Mouse (Mus musculus) limb, embryonic 15.5 days (tissue): ENCODE measurements around the gene Donson. TPM values are rescaled to one million over a fixed set of nuclear protein-coding genes. Genes with fewer than 3 reads are reported as not detected.
"Not testable (repeated sequence)": the region's sequence is repeated elsewhere in the genome, so short reads cannot be mapped to it uniquely, and the experiment has no call there.

Experiments used
- ATAC-seq: fragments of 200-750 bp; cut with Nextera tagmentation; 2 replicates; pipeline ENCODE4 v1.8.0; 2017; ENCODE audit warnings: low read depth, moderate TSS enrichment; ENCODE audit not compliant: insufficient number of reproducible peaks, low FRiP score, low TSS enrichment
- H3K27ac ChIP-seq: fragments of 300-500 bp; sonication (generic); 2 replicates; pipeline ENCODE4 v1.5.1; 2015; ENCODE audit warnings: moderate library complexity, mild to moderate bottlenecking, inconsistent platforms
- H3K27me3 ChIP-seq: fragments of 300-500 bp; sonication (generic); 2 replicates; pipeline ENCODE4 v1.6.1; 2015; ENCODE audit warnings: inconsistent platforms
- H3K36me3 ChIP-seq: fragments of 300-500 bp; sonication (generic); 2 replicates; pipeline ENCODE4 v1.6.1; 2015; ENCODE audit warnings: inconsistent platforms
- H3K4me1 ChIP-seq: fragments of 300-500 bp; sonication (generic); 2 replicates; pipeline ENCODE4 v1.6.1; 2015; ENCODE audit warnings: inconsistent platforms
- H3K4me2 ChIP-seq: fragments of 300-500 bp; sonication (generic); 2 replicates; pipeline ENCODE4 v1.6.1; 2015; ENCODE audit warnings: mild to moderate bottlenecking, inconsistent platforms
- H3K4me3 ChIP-seq: fragments of 300-500 bp; sonication (generic); 2 replicates; pipeline ENCODE4 v1.5.1; 2015; ENCODE audit warnings: mild to moderate bottlenecking, inconsistent platforms
- H3K9ac ChIP-seq: fragments of 300-500 bp; sonication (generic); 2 replicates; pipeline ENCODE4 v1.6.1; 2015; ENCODE audit warnings: inconsistent platforms
- H3K9me3 ChIP-seq: fragments of 300-500 bp; sonication (generic); 2 replicates; pipeline ENCODE4 v1.6.1; 2016; ENCODE audit warnings: inconsistent platforms
- WGBS: fragments of 180-500 bp; shearing (Covaris S2); methylation state at CpG from one replicate; pipeline ENCODE4 v1.1.7; 2015; 5-methylcytosine and 5-hydroxymethylcytosine counted together
- polyA plus RNA-seq: library from polyadenylated mRNA; unstranded; fragments of >200 nt; fragmentation: Nextera tagmentation; extraction: Ambion mirVana; gene quantifications from 2 replicates; pipeline ENCODE4 v1.2.1, GENCODE M21; 2015

The Donson gene
- polyA plus RNA-seq, 1 experiment from 2014 or later, result 19.0 TPM

DNA sequence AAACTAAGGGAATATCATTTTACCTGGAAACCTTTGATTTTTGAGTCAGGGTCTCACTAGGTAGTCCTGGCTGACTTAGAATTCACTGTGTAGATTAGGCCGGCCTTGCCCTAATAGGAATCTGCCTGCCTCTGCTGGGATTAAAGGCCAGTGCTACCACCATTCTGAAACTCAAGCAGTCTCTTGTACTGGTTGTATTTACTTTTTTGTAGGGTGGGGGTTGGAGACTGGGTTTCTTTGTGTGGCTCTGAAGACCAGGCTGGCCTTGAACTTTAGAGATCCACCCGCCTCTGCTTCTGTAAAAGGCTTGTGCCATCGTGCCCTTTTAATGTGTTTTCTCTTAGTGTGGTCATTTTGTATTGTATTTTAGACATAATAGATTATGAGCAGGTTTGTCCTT, 39.3 kb downstream of the Donson start:
- Histone ChIP-seq H3K4me2 (peak overlapping the region; percentile 42), H3K4me3 (peak overlapping the region; percentile 67), H3K27me3 (no peaks in the 10 kb centered on the region), H3K36me3 (peaks cover 17% of the 10 kb centered on the region), H3K9ac (0 out of 2 replicates have a peak overlapping the region, but pooled peaks have one; percentile 14), H3K9me3 (no peaks in the 10 kb centered on the region), H3K4me1 (peaks cover 17% of the 10 kb centered on the region), H3K27ac (no peak overlapping the region)
- no peak for ATAC-seq
- 69% methylated on average over 3 of the region's 3 CpGs for WGBS

DNA sequence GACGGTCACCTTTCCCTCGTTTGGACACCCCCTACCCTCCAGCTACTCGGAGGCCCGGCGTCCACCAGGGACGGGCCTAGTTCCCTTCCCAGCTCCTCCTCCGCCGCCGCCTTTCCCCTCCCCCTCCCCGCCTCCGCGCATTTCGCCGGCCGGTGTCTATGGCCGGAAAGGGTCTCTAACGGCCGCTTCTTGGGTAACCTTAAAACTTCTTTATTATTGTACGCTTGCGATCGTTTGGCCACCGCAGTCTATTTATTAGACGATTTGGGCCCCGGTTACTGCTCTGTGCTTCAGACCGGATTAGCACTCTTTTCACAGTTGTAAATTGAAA, 40.4 kb downstream of the Donson start:
- Histone ChIP-seq H3K9me3 (no peaks in the 10 kb centered on the region), H3K4me2 (peak overlapping the region; percentile 47), H3K27me3 (no peaks in the 10 kb centered on the region), H3K36me3 (peaks cover 12% of the 10 kb centered on the region), H3K4me3 (peak overlapping the region; percentile 67), H3K4me1 (peaks cover 17% of the 10 kb centered on the region), H3K27ac (peak overlapping the region; percentile 99), H3K9ac (peak overlapping the region; percentile 76)
- peak; percentile 53; the same call in 1 of the 2 replicates for ATAC-seq
- WGBS, result under 1% methylated on average over 24 of the region's 25 CpGs

DNA sequence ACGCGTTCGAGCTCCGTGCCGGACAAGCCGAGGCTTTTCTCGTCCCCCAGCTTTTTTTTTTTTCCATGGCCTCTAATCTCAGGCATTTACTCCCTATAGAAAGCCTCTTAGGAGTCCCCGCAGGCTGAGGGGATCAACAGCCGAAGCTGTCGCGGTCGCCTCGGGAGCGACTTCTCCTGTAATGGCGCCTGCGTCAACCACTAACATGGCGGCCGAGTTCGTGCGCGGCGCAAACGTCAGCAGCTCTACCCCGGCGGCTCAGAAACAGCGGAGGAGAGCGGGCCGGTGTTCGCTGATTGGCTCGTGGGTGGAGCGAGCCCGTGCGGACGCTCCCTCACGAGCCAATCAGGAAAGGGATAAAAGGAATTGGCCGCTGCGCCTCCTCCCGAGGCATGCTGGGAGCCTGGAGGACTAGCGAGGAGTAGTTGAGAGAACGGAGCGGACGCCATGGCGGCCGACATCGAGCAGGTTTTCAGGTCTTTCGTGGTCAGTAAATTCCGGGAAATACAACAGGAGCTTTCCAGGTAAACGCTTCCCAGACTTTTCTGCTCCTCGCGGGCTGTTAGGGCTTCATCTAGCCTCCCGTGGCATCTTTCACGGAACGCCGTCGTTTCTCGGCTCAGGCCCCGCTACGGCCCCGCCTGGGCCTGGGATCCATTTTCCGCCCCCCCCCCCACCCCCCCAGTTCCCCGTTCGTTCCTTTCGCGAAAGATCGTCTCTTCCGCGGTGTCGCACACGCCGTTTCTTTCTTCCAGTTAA, 40.9 kb downstream of the Donson start, which contains the start of gene Son:
Son (plus strand) TSS at position 46 of the 759 bp plus-strand sequence.
- H3K4me2 ChIP-seq, result peak within 1 kb of the TSS; percentile 86
- H3K4me1 ChIP-seq, result peaks cover 17% of the 10 kb centered on the region
- peak within 1 kb of the TSS; percentile 99 for H3K27ac ChIP-seq
- H3K9me3 ChIP-seq, result no peaks in the 10 kb centered on the region
- H3K4me3 ChIP-seq, result peak within 1 kb of the TSS; percentile 67
- H3K9ac ChIP-seq, result peak within 1 kb of the TSS; percentile 76
- ATAC-seq, result peak; percentile 95
- WGBS, result under 1% methylated on average over 70 of the region's 70 CpGs
- no peaks in the 10 kb centered on the region for H3K27me3 ChIP-seq
- peaks cover 15% of the 10 kb centered on the region for H3K36me3 ChIP-seq

DNA sequence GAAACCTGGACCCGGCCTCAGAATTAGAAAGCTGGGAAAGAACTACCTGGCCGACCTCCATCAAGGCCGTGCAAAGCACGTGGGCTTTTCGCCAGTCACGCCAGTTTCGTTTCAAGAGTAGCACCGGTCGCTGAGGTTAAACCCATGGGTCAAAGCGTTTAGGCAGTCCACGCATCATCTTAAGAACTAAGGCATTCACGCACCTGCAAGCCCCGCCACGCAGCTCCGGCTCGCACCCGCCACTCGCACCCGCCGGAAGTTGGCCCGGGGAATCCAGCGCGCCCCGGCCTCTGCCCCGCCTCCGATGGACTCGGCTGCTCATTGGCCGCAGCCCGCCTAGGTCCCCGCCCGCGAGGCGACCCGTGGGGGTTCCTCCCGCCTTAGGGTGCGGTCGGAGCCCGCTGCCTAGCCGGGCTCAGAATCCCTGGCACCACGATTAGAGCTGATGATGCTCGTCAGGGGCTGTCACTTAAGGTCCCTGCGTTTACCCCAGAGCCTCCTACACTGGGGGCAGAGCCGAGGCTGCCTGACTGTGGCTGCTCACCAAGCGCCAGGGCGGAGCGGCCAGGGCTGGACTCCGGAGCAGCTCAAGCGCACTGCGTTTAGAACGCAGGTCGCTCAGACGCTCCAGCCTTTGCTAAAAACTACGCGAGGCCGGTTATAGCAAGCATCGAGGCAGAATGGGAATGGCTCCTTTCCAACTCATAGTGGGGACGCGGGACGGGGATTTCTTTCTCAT, 41.7 kb downstream of the Donson start, which contains the start of gene Gart:
Gart (minus strand) TSS at position 272 of the 739 bp plus-strand sequence.
- H3K4me3 ChIP-seq, result peak within 1 kb of the TSS; percentile 67
- peaks cover 14% of the 10 kb centered on the region for H3K36me3 ChIP-seq
- H3K9ac ChIP-seq, result peak within 1 kb of the TSS; percentile 76
- H3K9me3 ChIP-seq, result no peaks in the 10 kb centered on the region
- H3K27me3 ChIP-seq, result no peaks in the 10 kb centered on the region
- peaks cover 10% of the 10 kb centered on the region for H3K4me1 ChIP-seq
- peak; percentile 88 for ATAC-seq
- peak within 1 kb of the TSS; percentile 99 for H3K27ac ChIP-seq
- under 1% methylated on average over 59 of the region's 59 CpGs for WGBS
- H3K4me2 ChIP-seq, result peak within 1 kb of the TSS; percentile 86

DNA sequence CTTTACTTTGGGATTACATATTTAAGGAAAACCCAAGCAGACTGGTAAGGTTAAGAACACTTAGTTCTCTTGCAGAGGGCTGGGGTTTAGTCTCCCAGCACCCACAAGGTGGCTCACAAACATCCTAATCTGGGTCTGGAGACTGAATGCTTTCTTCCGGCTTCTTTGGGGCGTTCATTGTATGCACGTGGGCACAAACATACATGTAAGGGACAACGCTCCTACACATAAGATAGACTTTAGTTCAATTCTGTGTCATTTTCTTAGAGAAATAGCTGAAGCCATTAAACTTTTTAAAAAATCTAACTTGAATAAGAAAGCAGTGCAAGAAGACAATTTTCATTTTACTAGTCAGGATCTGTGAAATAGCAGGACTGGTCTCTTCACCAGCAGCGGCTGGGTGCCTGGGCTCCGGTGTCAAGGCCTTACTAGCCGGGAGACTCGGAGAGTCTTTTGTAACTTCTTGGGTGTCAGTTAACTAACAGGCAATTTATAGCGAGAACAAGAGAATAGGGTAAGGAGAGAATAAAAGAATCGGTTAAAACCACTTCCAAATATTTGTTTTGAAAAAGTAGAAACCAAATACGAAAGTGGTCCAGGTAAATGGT, 42.5 kb downstream of the Donson start:
- H3K9ac ChIP-seq, result peak overlapping the region; percentile 68
- ATAC-seq, result no peak

DNA sequence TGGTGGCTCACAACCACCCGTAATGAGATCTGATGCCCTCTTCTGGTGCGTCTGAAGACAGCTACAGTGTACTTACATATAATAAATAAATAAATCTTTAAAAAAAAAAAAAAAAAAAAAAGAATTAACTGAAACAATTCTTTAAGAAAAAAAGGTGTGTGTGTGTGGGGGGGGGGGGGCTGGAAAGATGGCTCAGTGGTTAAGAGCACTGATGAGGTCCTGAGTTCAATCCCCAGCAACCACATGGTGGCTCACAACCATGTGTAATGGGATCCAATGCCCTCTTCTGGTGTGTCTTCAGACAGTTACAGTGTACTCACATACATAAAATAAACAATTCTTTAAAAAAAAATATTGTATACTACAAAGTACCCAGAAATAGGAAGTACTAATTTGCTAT, 43.1 kb downstream of the Donson start:
- WGBS, result 57% methylated on average over 1 of the region's 2 CpGs
- not testable (repeated sequence) for H3K4me3 ChIP-seq, H3K27ac ChIP-seq, H3K4me2 ChIP-seq, H3K9me3 ChIP-seq, ATAC-seq, H3K27me3 ChIP-seq, H3K9ac ChIP-seq
- Histone ChIP-seq H3K36me3 (peaks cover 24% of the 10 kb centered on the region), H3K4me1 (peaks cover 10% of the 10 kb centered on the region)

More for the DNA sequence above, 42.5 kb downstream of the Donson start:
- Histone ChIP-seq H3K27ac (peak overlapping the region; percentile 99), H3K4me1 (peaks cover 10% of the 10 kb centered on the region), H3K27me3 (no peaks in the 10 kb centered on the region), H3K36me3 (peaks cover 18% of the 10 kb centered on the region), H3K9me3 (no peaks in the 10 kb centered on the region), H3K4me2 (peak overlapping the region; percentile 86), H3K4me3 (peak overlapping the region; percentile 67)
- under 1% methylated on average over 11 of the region's 11 CpGs for WGBS

DNA sequence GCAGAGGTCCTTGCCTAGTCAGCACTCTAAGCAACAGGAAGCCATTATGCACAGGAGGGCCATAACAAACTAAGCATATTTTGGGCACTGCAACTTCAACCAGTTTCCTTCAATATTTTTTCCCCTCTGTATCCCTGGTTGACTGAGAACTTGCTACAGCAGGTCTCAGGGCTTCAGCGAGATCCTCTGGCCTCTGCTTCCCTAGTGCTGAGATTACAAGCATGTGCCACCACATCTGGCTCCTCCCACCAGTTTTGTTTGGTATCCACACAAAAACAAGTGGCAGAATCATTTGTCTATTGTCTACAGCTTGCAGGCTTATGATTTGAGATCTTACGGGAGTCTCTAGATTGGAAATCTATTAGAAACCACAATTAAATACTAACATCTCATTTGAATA, 43.7 kb downstream of the Donson start:
- 79% methylated on average over 2 of the region's 2 CpGs for WGBS
- Histone ChIP-seq H3K36me3 (peaks cover 29% of the 10 kb centered on the region), H3K4me2 (no peak overlapping the region), H3K9me3 (no peaks in the 10 kb centered on the region), H3K27me3 (no peaks in the 10 kb centered on the region), H3K4me3 (no peak overlapping the region), H3K27ac (no peak overlapping the region; the same call in 1 of the 2 replicates), H3K4me1 (peaks cover 10% of the 10 kb centered on the region), H3K9ac (no peak overlapping the region)
- no peak for ATAC-seq

DNA sequence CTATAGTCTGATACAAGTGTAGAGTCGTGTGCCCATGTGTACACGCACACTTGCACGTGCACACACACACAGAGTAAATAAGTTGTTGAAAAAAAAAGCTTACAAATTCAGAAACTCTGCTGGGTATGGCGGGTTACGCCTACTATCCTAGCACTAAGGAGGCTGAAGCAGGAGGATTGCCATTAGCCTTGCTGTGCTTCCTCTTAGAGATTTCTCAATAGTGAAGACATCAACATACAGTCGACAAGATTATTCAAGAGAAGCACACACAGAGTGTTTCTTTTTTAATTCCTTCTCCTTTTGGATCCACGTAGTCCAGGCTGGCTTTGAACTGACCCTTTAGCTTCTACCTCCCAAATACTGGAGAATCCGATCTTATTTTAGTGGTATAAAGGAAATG, 48.4 kb downstream of the Donson start:
- Histone ChIP-seq H3K4me2 (no peak overlapping the region), H3K4me1 (peaks cover 5% of the 10 kb centered on the region; the same call in 1 of the 2 replicates), H3K27me3 (no peaks in the 10 kb centered on the region), H3K27ac (no peak overlapping the region), H3K36me3 (peaks cover 75% of the 10 kb centered on the region), H3K9ac (no peak overlapping the region), H3K4me3 (no peak overlapping the region), H3K9me3 (no peaks in the 10 kb centered on the region)
- no peak for ATAC-seq
- WGBS, result 97% methylated on average over 8 of the region's 8 CpGs

DNA sequence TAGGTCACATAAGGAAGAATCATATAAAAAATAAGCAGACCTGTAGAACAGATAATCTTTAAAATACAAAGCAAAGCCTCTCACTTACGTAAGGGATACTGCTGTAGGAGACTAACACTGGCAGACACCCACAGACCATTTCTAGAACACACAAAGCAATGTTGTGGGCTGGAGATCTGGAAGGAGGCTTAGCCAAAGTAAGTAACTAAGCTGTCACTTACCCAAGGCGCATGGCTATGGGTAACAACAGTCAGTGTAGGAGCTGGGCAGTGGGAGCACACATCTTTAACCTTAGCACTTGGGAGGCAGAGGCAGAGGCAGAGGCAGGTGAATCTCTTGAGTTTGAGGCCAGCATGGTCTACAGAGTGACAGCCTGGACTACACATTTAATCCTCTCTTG, 48.9 kb downstream of the Donson start:
- WGBS, result 96% methylated on average over 2 of the region's 2 CpGs
- H3K9ac ChIP-seq, result no peak overlapping the region
- no peak overlapping the region for H3K27ac ChIP-seq
- H3K9me3 ChIP-seq, result no peaks in the 10 kb centered on the region
- H3K4me1 ChIP-seq, result 0 out of 2 replicates have a peak, but pooled peaks cover under 1% of the 10 kb centered on the region
- H3K36me3 ChIP-seq, result peaks cover 79% of the 10 kb centered on the region
- H3K4me2 ChIP-seq, result no peak overlapping the region
- no peaks in the 10 kb centered on the region for H3K27me3 ChIP-seq
- ATAC-seq, result no peak
- no peak overlapping the region for H3K4me3 ChIP-seq

DNA sequence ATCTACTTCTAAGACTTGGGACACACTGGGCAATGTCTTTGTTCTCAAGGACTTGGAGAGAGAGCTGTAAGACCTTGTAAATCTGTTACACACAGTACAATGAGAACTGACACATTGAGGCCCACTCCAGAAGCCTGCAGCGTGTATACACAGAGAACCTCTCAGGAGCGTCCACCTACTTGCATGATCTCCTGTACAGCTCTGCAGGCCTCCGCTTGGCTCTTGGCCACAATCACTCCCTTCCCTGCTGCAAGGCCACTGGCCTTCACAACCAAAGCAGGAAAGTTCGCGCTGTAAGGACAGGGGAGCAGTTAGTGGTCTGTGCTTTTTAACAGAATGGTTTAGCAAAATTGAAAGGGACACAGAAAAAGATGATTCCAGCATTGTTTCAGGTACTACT, 49.4 kb downstream of the Donson start:
- no peaks in the 10 kb centered on the region for H3K9me3 ChIP-seq
- H3K4me3 ChIP-seq, result no peak overlapping the region
- H3K4me1 ChIP-seq, result no peaks in the 10 kb centered on the region
- peaks cover 83% of the 10 kb centered on the region for H3K36me3 ChIP-seq
- H3K27ac ChIP-seq, result no peak overlapping the region
- no peak overlapping the region for H3K9ac ChIP-seq
- WGBS, result 90% methylated on average over 5 of the region's 5 CpGs
- no peaks in the 10 kb centered on the region for H3K27me3 ChIP-seq
- no peak for ATAC-seq
- no peak overlapping the region for H3K4me2 ChIP-seq

DNA sequence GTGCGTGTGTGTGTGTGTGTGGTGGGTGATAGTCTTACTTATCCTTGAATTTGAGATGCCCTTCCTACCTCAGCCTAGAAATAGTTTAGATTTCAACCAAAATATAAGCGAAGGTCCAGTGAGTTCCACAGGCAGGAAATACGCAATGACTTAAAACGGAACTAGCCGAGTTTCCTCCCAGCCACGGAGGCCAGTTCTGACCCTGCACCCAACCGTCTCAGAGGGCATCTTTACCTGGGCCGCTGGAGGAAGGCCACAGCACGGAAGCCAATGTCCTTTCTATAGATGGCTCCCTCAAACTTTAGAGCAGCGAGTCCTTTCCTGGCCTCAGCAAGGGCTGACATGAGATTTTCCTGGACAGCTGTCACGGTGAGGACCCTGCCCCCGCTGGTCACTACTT, 54.9 kb downstream of the Donson start:
- H3K36me3 ChIP-seq, result peaks cover 91% of the 10 kb centered on the region
- H3K4me3 ChIP-seq, result no peak overlapping the region
- H3K27ac ChIP-seq, result no peak overlapping the region
- no peaks in the 10 kb centered on the region for H3K9me3 ChIP-seq
- H3K9ac ChIP-seq, result no peak overlapping the region
- ATAC-seq, result no peak
- H3K4me1 ChIP-seq, result no peaks in the 10 kb centered on the region
- no peak overlapping the region for H3K4me2 ChIP-seq
- 92% methylated on average over 12 of the region's 12 CpGs for WGBS
- no peaks in the 10 kb centered on the region for H3K27me3 ChIP-seq

DNA sequence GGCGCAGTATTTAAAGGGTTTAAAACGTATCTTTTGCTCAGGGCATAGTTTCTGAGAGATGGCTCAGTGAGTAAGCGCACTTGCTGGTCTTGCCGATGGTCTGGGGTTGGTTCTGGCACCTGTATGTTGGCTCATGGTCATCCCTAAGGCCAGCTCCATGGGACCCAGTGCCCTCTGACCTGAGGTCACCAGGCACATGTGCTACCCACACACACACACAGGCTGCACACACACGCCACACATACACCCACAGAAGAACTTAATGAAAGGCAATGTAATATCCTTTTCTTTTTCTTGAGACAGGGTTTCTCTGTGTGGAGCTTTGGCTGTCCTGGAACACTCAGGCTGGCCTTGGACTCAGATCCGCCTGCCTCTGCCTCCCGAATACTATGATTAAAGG, 55.6 kb downstream of the Donson start:
- no peaks in the 10 kb centered on the region for H3K4me1 ChIP-seq
- H3K4me2 ChIP-seq, result no peak overlapping the region
- H3K27me3 ChIP-seq, result no peaks in the 10 kb centered on the region
- no peak overlapping the region for H3K4me3 ChIP-seq
- H3K27ac ChIP-seq, result no peak overlapping the region
- ATAC-seq, result no peak
- H3K36me3 ChIP-seq, result peaks cover 91% of the 10 kb centered on the region
- no peak overlapping the region for H3K9ac ChIP-seq
- WGBS, result 95% methylated on average over 7 of the region's 7 CpGs
- no peaks in the 10 kb centered on the region for H3K9me3 ChIP-seq
